Mouse (Mus musculus) kidney, adult 2 months (tissue): ENCODE data around the gene Stag1.

Experiments used
- CTCF ChIP-seq: fragments of 200-500 bp; conservative IDR thresholded peaks from 2 replicates; pipeline ENCODE4 v1.5.1; 2011; ENCODE audit warnings: low read depth, mild to moderate bottlenecking, control low read depth, low read length, moderate library complexity, mixed read lengths; ENCODE audit not compliant: insufficient read depth, insufficient read length
- POLR2A ChIP-seq: fragments of 200-500 bp; IDR thresholded peaks from one replicate; pipeline ENCODE4 v1.6.1; 2011; ENCODE audit warnings: low read depth, low read length, control low read depth

GRCm38 (mm10) chr9:100570626-100571233, 26.9 kb upstream of the Stag1 start, which contains the start of gene Slc35g2:
- TF ChIP-seq CTCF, result no peak
- no peak for TF ChIP-seq POLR2A
